Mouse (Mus musculus) kidney, adult 2 months (tissue): Measurements from ENCODE around the gene Mylk3.

Experiments used
- CTCF ChIP-seq: fragments of 200-500 bp; conservative IDR thresholded peaks from 2 replicates; pipeline ENCODE4 v1.5.1; 2011; ENCODE audit warnings: low read depth, mild to moderate bottlenecking, control low read depth, low read length, moderate library complexity, mixed read lengths; ENCODE audit not compliant: insufficient read depth, insufficient read length
- POLR2A ChIP-seq: fragments of 200-500 bp; IDR thresholded peaks from one replicate; pipeline ENCODE4 v1.6.1; 2011; ENCODE audit warnings: low read depth, low read length, control low read depth

DNA sequence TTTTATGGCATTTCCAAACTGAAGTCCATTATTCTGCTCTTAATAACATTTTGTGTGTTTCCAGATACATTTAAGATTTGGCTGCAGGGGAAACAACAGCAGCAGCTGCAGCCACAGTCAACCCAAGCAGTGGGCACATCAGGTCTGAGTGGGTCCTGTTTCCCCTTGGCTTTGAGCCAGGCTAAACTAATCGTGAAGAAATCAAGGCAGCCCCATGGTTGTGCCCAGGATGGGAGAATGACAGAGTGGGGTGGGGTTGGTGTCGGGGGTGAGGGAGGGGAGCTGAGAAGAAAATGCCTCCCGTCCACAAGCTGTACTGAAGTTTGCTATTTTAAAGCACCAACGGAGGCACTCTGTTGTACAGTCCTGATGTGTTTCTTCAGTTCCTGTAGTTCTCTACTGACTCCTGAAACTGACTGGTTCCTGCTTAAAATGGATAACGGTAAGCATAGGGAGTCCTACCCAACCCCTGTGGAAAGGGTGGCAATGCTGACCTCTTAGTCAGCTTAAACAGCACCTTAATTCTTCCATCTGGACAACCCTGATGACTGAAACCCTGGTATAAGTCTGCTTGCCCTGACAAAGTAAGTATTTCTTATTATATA is 12.6 kb downstream of the Mylk3 start:
- TF ChIP-seq CTCF (no peak), POLR2A (no peak)
